Mouse (Mus musculus) telencephalon, adult 2 months (tissue): ENCODE measurements around the gene Ncaph.
"Not testable (repeated sequence)": the region's sequence is repeated elsewhere in the genome, so short reads cannot be mapped to it uniquely, and the experiment has no call there.

Experiments used
- DNase-seq: peaks from one replicate; pipeline ENCODE4 v3.0.0-alpha.2; 2011; ENCODE audit warnings: low read depth, low spot score

Gene Ncaph

DNA sequence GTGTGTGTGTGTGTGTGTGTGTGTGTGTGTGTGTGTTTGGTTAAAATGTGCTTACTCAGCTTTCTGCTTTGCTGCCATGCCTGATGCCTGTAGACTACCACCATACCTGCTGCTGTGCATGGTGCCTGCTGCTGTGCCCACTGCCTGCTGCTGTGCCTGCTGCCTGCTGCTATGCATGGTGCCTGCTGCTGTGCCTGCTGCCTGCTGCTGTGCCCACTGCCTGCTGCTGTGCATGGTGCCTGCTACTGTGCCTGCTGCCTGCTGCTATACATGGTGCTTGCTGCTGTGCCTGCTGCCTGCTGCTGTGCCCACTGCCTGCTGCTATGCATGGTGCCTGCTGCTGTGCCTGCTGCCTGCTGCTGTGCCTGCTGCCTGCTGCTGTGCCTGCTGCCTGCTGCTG is 43.6 kb downstream of the Ncaph start:
- not testable (repeated sequence) for DNase-seq

DNA sequence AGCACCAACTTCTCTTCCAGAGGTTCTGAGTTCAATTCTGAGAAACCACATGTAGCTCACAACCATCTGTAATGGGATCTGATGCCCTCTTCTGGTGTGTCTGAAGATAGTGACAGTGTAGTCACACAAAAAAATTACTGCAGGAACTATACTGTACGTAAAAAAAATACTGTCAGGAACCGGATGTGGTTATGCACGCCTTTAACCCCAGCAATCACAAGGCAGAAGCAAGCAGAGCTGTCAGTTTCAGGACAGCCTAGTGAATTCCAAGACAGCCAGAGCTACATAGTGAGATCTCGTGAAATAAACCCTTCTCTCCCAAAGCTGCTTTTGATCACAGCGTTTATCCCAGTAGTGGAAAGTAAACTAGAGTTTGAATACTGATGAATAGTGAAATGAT is 47.5 kb downstream of the Ncaph start:
- DNase-seq: no peak

DNA sequence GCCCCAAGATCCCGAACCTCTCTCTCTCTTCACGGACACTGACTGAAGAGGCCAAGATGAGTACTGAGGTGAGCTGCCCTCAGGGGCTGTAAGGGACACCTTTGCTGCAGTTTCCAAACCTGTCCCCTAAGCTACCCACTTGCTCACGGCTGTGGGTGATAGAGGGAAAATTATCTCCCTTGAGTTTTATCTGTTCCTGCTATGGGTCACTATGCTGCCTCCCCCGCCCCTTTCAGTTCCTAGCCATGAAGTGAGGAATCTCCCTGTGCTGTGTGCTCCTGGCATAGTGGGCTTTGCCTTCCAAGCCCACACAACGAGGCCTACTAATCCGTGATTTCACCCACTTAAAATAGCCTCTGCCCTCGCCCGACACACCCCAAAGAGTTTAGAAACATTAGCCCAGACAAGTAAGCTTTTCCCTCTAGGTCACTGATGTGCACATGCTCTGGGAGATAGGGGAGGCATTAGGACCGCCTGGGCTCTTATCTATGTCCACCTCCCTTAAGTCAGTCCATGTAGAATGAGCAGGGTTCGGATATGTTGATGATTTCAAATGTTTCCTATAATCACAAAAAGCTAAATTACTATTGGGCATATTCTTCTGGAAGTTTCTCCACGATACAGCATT is 53.0 kb downstream of the Ncaph start:
- DNase-seq: no peak

DNA sequence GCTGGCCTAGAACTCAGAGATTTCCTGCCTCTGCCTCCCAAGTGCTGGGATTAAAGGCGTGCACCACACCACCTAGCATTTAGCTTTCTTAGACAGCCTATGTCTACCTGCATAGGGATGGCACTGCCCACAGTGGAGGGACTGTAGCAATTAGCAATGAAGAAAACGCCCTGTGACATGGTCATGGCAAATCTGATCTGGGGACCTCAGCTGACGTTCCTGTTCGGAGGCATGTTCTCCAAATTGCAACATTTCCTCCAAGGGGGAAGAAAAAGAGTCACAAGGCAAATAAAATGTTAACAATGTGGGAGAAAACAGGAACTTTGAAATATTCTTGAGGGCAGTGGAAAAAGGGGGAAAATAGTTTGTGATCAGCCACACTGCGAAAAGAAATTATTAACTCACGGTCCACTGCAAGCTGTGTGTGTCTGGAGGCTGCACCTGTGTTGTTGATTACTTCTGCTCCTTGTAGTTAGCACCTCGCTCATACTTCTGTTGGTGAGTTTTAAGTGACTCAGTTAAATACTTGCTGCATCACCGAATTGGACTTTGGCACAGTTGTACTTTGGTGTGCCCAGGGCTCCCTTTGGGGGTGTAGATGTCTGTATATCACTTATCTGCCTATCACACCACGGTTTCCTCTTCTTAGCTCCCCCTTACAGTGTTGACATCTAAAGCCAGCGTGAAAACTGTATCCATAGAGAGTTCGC is 53.7 kb downstream of the Ncaph start:
- DNase-seq: no peak

DNA sequence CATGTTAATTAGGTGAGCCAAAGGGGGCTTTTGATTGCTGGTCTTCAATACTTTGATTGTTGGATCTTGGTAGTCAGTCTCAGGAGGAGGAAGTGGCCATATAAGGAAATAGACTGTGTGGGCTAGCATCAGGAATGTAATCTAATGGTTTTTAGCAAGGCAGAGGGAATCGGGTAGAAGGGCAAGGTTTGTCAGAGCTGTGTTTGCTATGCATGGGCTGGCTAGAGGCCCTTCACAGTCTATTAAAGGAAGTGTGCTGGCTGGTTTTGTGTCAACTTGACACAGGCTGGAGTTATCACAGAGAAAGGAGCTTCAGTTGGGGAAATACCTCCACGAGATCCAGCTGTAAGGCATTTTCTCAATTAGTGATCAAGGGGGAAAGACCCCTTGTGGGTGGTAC is 54.7 kb downstream of the Ncaph start:
- not testable (repeated sequence) for DNase-seq

DNA sequence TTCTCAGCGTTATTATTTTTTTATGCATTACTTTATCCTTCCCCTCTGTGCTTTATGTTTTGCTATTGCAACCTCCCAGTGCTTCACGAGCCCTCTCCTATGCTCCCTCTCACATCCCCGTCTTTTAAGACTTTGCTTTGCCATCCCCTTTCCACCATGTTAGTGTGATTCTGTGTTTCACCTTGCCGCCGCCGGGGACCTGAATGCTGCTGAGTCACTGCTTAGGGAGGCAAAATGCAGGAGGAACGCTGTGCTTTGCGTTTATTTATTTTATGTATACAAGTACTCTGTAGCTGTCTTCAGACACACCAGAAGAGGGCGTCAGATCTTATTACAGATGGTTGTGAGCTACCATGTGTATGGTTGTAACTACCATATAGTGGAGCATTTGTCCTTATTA is 56.1 kb downstream of the Ncaph start:
- DNase-seq: no peak

DNA sequence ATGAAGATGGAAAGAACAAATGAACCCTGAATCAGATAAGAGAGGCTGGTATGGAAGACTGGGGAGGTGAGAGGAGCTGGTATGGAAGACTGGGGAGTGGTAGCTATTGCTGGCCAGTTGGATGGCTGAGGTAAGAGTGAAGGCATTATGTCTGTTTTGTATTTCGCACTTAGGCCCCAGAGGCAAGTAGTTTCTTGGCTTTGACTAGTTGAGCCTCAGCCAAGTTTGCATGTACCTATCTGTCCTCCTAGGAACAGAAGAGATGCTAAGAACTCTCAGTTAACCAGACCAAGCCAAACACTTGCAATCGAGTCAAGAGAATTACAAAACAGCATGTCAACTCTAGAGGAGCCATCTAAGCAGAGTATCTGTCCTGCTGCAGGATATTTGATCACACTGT is 59.6 kb downstream of the Ncaph start:
- DNase-seq: no peak

DNA sequence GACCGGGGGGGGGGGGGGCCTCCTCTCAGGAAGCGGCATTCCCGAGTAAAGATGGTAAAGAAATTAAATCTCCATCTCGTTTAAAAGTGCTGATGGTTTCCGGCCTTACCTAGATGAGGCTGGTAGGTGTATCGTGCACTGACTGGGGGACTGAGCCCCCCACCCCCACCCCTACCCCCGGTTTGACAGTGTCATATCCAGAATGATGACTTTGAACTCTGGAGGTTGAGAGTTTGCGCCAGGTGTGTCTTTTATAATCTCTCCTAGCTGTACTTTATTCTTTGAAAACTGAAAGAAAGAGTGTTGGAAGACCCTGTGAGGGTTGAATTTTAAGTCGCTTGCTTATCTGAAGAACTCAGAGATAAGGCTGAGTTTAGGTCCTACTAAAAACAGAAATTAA is 62.9 kb downstream of the Ncaph start:
- no peak for DNase-seq

DNA sequence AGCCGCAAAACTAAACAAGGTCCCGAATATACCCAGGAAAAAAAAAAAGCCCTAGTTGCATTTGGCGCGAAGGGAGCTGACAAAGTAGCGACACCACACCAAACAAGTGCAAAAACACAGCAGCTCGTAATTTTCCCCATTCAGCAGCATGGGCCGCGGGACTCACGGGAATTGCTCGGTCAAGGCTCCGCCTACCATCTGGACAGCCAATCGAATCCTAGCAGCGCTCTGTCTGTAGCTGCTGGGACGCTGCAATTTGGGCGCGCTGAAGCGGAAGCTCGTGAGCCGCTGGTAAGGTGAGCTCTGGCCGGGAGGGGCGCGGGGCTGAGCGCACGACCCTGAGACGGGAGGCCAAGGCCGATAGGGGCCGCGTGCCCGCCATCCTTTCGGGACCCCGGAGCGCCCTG is 63.3 kb downstream of the Ncaph start, which contains the start of gene Blvra:
TSS of gene Blvra (plus strand) at position 231 of the 407 bp plus-strand sequence.
- peak; percentile 85 for DNase-seq

DNA sequence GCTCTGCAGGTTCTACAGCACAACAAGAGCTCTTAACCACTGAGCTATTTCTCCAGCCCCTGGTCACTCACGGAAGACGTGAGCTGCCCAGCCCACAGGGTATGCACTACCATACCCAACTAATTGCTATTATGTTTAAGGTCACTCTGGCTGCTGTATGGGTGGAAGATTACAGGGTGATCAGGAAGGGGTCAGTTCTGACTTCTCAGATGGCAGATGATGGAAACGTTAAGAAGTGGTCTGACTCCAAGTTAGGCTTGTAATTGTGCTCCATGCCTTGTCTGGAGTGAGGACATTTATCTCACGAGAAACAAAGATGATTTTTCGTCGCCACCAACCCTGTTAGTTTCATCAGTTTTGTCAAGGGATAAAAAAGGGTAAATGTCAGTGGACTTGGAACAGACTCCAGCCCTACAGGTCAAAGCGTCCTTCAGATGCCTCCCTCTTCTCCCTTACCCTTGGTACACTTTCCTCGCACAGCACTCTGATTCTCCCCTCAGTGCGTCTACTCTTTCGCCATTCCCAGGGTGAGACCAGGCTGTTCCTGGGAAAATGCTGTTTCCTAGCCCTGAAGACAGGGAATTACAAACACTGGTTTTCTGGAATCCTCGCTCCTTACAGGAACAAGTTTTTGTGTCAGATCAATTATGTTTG is 63.8 kb downstream of the Ncaph start:
- no peak for DNase-seq

DNA sequence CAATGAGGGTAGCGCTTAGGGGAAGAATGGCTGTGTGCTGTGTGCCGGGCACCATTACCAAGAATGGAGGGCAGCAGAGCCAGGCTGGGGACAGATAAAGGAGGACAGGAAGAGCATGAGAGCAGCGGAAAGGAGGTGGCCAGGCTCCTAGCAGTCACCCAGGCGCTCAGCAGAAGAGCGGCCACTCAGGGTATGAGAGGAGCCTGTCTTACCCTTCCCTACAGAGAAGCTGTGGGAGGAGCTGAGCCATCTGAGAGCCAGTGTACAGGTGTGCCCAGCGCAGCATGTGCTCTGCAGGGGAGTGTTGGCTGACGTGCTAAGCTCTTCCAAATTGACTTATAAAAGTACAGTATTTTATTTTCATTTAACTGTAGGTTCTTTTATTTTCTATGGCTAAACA is 64.9 kb downstream of the Ncaph start:
- DNase-seq: no peak

DNA sequence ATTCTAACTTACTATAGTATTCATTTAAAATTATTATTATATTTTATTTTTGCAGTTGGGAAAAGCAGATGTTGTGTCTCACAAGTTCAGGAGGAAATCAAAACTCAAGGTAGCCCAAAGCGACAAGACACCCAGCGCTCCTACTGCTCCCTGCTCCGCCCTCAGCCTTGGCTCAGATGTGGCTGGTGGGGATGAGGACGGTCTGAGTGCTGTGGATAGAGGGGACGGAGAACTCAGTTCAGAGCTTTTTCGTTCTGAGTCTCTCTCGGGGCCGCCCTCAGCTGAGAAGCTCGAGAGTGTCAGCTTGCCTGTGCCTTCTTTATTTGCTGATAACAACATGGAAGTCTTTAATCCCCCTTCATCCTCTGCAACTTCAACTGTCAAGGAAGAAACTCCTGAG is 72.3 kb downstream of the Ncaph start:
- DNase-seq: no peak
